Mouse (Mus musculus): ENCODE data around the gene Slc24a4. TPM values are rescaled to one million over a fixed set of nuclear protein-coding genes. Genes with fewer than 3 reads are reported as not detected.

Slc24a4 gene
- polyA plus RNA-seq, 1 experiment from 2014 or later = 1.2 TPM

GRCm38 (mm10) chr12:102166691-102167261 lies 38.2 kb downstream of the Slc24a4 start:
- Histone ChIP-seq H3K9ac (no peak overlapping the region), H3K4me1 (peaks cover 8% of the 10 kb centered on the region; the same call in 1 of the 2 replicates), H3K9me3 (replicated peaks) (no peaks in the 10 kb centered on the region), H3K27ac (replicated peaks) (no peak overlapping the region), H3K36me3 (no peaks in the 10 kb centered on the region), H3K4me3 (replicated peaks) (no peak overlapping the region), H3K4me2 (replicated peaks) (no peak overlapping the region), H3K27me3 (no peaks in the 10 kb centered on the region)
- 27% methylated on average over 5 of the region's 5 CpGs for WGBS
- ATAC-seq (ENCODE audit: insufficient number of reproducible peaks, low FRiP score, low TSS enrichment, low read depth) = no peak; the same call in 1 of the 2 replicates

- no peak overlapping the region for H3K4me3 ChIP-seq (replicated peaks)
- H3K36me3 ChIP-seq = no peaks in the 10 kb centered on the region
- 62% methylated on average over 5 of the region's 5 CpGs for WGBS
- H3K4me1 ChIP-seq = peaks cover 8% of the 10 kb centered on the region; the same call in 1 of the 2 replicates
- H3K9ac ChIP-seq = no peak overlapping the region
- H3K4me2 ChIP-seq (replicated peaks) = no peak overlapping the region
- no peaks in the 10 kb centered on the region for H3K9me3 ChIP-seq (replicated peaks)
- H3K27me3 ChIP-seq = no peaks in the 10 kb centered on the region
- no peak overlapping the region for H3K27ac ChIP-seq (replicated peaks)
- ATAC-seq (ENCODE audit: insufficient number of reproducible peaks, low FRiP score, low TSS enrichment, low read depth) = no peak
These were observed 38.8 kb downstream of the Slc24a4 start for GRCm38 (mm10) chr12:102167302-102167701.

- Histone ChIP-seq H3K9ac (no peak overlapping the region), H3K9me3 (replicated peaks) (no peaks in the 10 kb centered on the region), H3K36me3 (no peaks in the 10 kb centered on the region), H3K4me1 (no peaks in the 10 kb centered on the region), H3K27me3 (no peaks in the 10 kb centered on the region), H3K4me3 (replicated peaks) (no peak overlapping the region), H3K27ac (replicated peaks) (no peak overlapping the region), H3K4me2 (replicated peaks) (no peak overlapping the region)
- ATAC-seq (ENCODE audit: insufficient number of reproducible peaks, low FRiP score, low TSS enrichment, low read depth) = no peak
- 82% methylated on average over 11 of the region's 11 CpGs for WGBS
These were observed 44.2 kb downstream of the Slc24a4 start for GRCm38 (mm10) chr12:102172746-102173145.

- H3K9me3 ChIP-seq (replicated peaks) = no peaks in the 10 kb centered on the region
- H3K36me3 ChIP-seq = no peaks in the 10 kb centered on the region
- H3K4me3 ChIP-seq (replicated peaks) = no peak overlapping the region
- H3K27me3 ChIP-seq = no peaks in the 10 kb centered on the region
- H3K4me2 ChIP-seq (replicated peaks) = no peak overlapping the region
- no peak overlapping the region for H3K9ac ChIP-seq
- H3K27ac ChIP-seq (replicated peaks) = no peak overlapping the region
- WGBS = 89% methylated on average over 5 of the region's 5 CpGs
- no peaks in the 10 kb centered on the region for H3K4me1 ChIP-seq
- ATAC-seq (ENCODE audit: insufficient number of reproducible peaks, low FRiP score, low TSS enrichment, low read depth) = no peak
These were observed 44.8 kb downstream of the Slc24a4 start for GRCm38 (mm10) chr12:102173345-102173744.

GRCm38 (mm10) chr12:102180371-102181074 lies 52.0 kb downstream of the Slc24a4 start:
- ATAC-seq (ENCODE audit: insufficient number of reproducible peaks, low FRiP score, low TSS enrichment, low read depth) = no peak
- Histone ChIP-seq H3K4me3 (replicated peaks) (no peak overlapping the region), H3K4me2 (replicated peaks) (no peak overlapping the region), H3K9ac (no peak overlapping the region), H3K9me3 (replicated peaks) (no peaks in the 10 kb centered on the region), H3K27me3 (no peaks in the 10 kb centered on the region), H3K36me3 (no peaks in the 10 kb centered on the region), H3K27ac (replicated peaks) (no peak overlapping the region), H3K4me1 (0 out of 2 replicates have a peak, but pooled peaks cover 5% of the 10 kb centered on the region)
- 83% methylated on average over 18 of the region's 18 CpGs for WGBS

- Histone ChIP-seq H3K36me3 (no peaks in the 10 kb centered on the region), H3K9ac (no peak overlapping the region)
- ATAC-seq (ENCODE audit: insufficient number of reproducible peaks, low FRiP score, low TSS enrichment, low read depth) = no peak
These were observed 53.3 kb downstream of the Slc24a4 start for GRCm38 (mm10) chr12:102181799-102182357.

GRCm38 (mm10) chr12:102182621-102183020 lies 54.1 kb downstream of the Slc24a4 start:
- no peak overlapping the region for H3K27ac ChIP-seq (replicated peaks)
- no peak for ATAC-seq (ENCODE audit: insufficient number of reproducible peaks, low FRiP score, low TSS enrichment, low read depth)
- WGBS = 72% methylated on average over 6 of the region's 6 CpGs

More at GRCm38 (mm10) chr12:102181799-102182357, 53.3 kb downstream of the Slc24a4 start:
- Histone ChIP-seq H3K4me1 (0 out of 2 replicates have a peak, but pooled peaks cover 5% of the 10 kb centered on the region), H3K4me2 (replicated peaks) (no peak overlapping the region), H3K27ac (replicated peaks) (no peak overlapping the region), H3K27me3 (no peaks in the 10 kb centered on the region), H3K4me3 (replicated peaks) (no peak overlapping the region), H3K9me3 (replicated peaks) (no peaks in the 10 kb centered on the region)
- WGBS = 37% methylated on average over 5 of the region's 5 CpGs

GRCm38 (mm10) chr12:102183201-102183600 lies 54.7 kb downstream of the Slc24a4 start:
- Histone ChIP-seq H3K9me3 (replicated peaks) (0 out of 2 replicates have a peak, but pooled peaks cover 4% of the 10 kb centered on the region), H3K36me3 (no peaks in the 10 kb centered on the region), H3K4me1 (0 out of 2 replicates have a peak, but pooled peaks cover 5% of the 10 kb centered on the region), H3K9ac (no peak overlapping the region), H3K27ac (replicated peaks) (no peak overlapping the region), H3K4me3 (replicated peaks) (no peak overlapping the region), H3K27me3 (no peaks in the 10 kb centered on the region), H3K4me2 (replicated peaks) (no peak overlapping the region)
- ATAC-seq (ENCODE audit: insufficient number of reproducible peaks, low FRiP score, low TSS enrichment, low read depth) = no peak
- WGBS = 41% methylated on average over 9 of the region's 9 CpGs

More at GRCm38 (mm10) chr12:102182621-102183020, 54.1 kb downstream of the Slc24a4 start:
- Histone ChIP-seq H3K9ac (no peak overlapping the region), H3K27me3 (no peaks in the 10 kb centered on the region), H3K4me1 (0 out of 2 replicates have a peak, but pooled peaks cover 5% of the 10 kb centered on the region), H3K36me3 (no peaks in the 10 kb centered on the region), H3K4me3 (replicated peaks) (no peak overlapping the region), H3K4me2 (replicated peaks) (no peak overlapping the region), H3K9me3 (replicated peaks) (no peaks in the 10 kb centered on the region)

GRCm38 (mm10) chr12:102190820-102191219 lies 62.3 kb downstream of the Slc24a4 start:
- 0 out of 2 replicates have a peak, but pooled peaks cover 9% of the 10 kb centered on the region for H3K9me3 ChIP-seq (replicated peaks)
- 78% methylated on average over 11 of the region's 11 CpGs for WGBS
- H3K27me3 ChIP-seq = no peaks in the 10 kb centered on the region
- H3K9ac ChIP-seq = no peak overlapping the region
- H3K4me1 ChIP-seq = no peaks in the 10 kb centered on the region
- no peak overlapping the region for H3K4me2 ChIP-seq (replicated peaks)
- no peak for ATAC-seq (ENCODE audit: insufficient number of reproducible peaks, low FRiP score, low TSS enrichment, low read depth)
- no peak overlapping the region for H3K27ac ChIP-seq (replicated peaks)
- no peaks in the 10 kb centered on the region for H3K36me3 ChIP-seq
- H3K4me3 ChIP-seq (replicated peaks) = no peak overlapping the region

GRCm38 (mm10) chr12:102201516-102201915 lies 73.0 kb downstream of the Slc24a4 start:
- WGBS = 43% methylated on average over 4 of the region's 4 CpGs
- no peak overlapping the region for H3K4me2 ChIP-seq (replicated peaks)
- ATAC-seq (ENCODE audit: insufficient number of reproducible peaks, low FRiP score, low TSS enrichment, low read depth) = no peak
- no peak overlapping the region for H3K9ac ChIP-seq
- H3K4me1 ChIP-seq = peaks cover 16% of the 10 kb centered on the region
- no peaks in the 10 kb centered on the region for H3K9me3 ChIP-seq (replicated peaks)
- 0 out of 2 replicates have a peak overlapping the region, but pooled peaks have one; percentile 12 for H3K27ac ChIP-seq (replicated peaks)
- H3K27me3 ChIP-seq = no peaks in the 10 kb centered on the region
- H3K4me3 ChIP-seq (replicated peaks) = no peak overlapping the region
- H3K36me3 ChIP-seq = no peaks in the 10 kb centered on the region

GRCm38 (mm10) chr12:102202901-102203300 lies 74.4 kb downstream of the Slc24a4 start:
- Histone ChIP-seq H3K27me3 (no peaks in the 10 kb centered on the region), H3K4me3 (replicated peaks) (no peak overlapping the region), H3K4me1 (peaks cover 19% of the 10 kb centered on the region), H3K9ac (no peak overlapping the region), H3K9me3 (replicated peaks) (no peaks in the 10 kb centered on the region), H3K27ac (replicated peaks) (no peak overlapping the region), H3K36me3 (no peaks in the 10 kb centered on the region), H3K4me2 (replicated peaks) (no peak overlapping the region)
- no peak; the same call in 1 of the 2 replicates for ATAC-seq (ENCODE audit: insufficient number of reproducible peaks, low FRiP score, low TSS enrichment, low read depth)
- 29% methylated on average over 9 of the region's 9 CpGs for WGBS
